9 mouse cellular contexts compared by ENCODE assay signal in genomic region chr16:45094136-45094756, GRCm38 (mm10). TPM values are rescaled to one million over a fixed set of nuclear protein-coding genes. Genes with fewer than 3 reads are reported as not detected.
DNase-seq lines count a peak whose midpoint lies in the region; ATAC-seq and TF ChIP-seq lines count a peak whose summit lies in the region.
"Had no signal": no experiment of that assay in that cellular context is flagged by ENCODE, and none has a peak within 500 bp of the region (broad histone marks: within the 10 kb centered on the region; RNA-seq: fewer than 3 reads in every experiment).

No protein-coding gene starts in this region.

- no peaks in the 10 kb centered on the region; the same call in 1 of the 2 replicates for H3K4me1 ChIP-seq in spleen, adult 2 months (ENCODE audit: control insufficient read depth, insufficient read depth, insufficient read length)
- peaks cover 59% of the 10 kb centered on the region for H3K4me1 ChIP-seq in limb, embryonic 12.5 days (replicated peaks)
- peaks cover 27% of the 10 kb centered on the region for H3K4me1 ChIP-seq in neural tube, embryonic 15.5 days

- DNase-seq in spleen, adult 2 months (ENCODE audit: low read depth in 1 of 2, low spot score in 2 of 2) = no peak
- no peak for DNase-seq in spleen, postnatal 36 days (ENCODE audit: low spot score in 2 of 2)
- peak; percentile 23 for DNase-seq in forelimb bud, embryonic 11.5 days (ENCODE audit: low read depth, low spot score)
- no peak for DNase-seq in frontal cortex, postnatal 25 days (ENCODE audit: low spot score in 2 of 2)
- DNase-seq in urinary bladder, adult 18-20 months (ENCODE audit: low spot score in 2 of 2) = no peak
- no peak for DNase-seq in cerebellum, postnatal 4 days (ENCODE audit: low spot score in 2 of 2)

- peak overlapping the region; percentile 77 for H3K4me2 ChIP-seq in limb, embryonic 12.5 days
- H3K4me2 ChIP-seq in neural tube, embryonic 15.5 days = peak overlapping the region; percentile 61

- no peak overlapping the region for H3K27ac ChIP-seq in spleen, adult 2 months (ENCODE audit: insufficient read depth, low read length)
- H3K27ac ChIP-seq in limb, embryonic 12.5 days = peak overlapping the region; percentile 87
- 0 out of 2 replicates have a peak overlapping the region, but pooled peaks have one; percentile 54 for H3K27ac ChIP-seq in neural tube, embryonic 15.5 days (replicated peaks)

- TF ChIP-seq POLR2A in spleen, adult 2 months (IDR thresholded peaks at IDR 0.05; ENCODE audit: low read depth, low read length) = no peak

- no peaks in the 10 kb centered on the region for H3K9me3 ChIP-seq in limb, embryonic 12.5 days
- no peaks in the 10 kb centered on the region for H3K9me3 ChIP-seq in neural tube, embryonic 15.5 days (replicated peaks)
- H3K9me3 ChIP-seq: megakaryocyte, embryonic 14.5 days had no signal

- H3K27me3 ChIP-seq in spleen, adult 2 months (ENCODE audit: control insufficient read depth, insufficient read depth, low read length) = no peaks in the 10 kb centered on the region
- no peaks in the 10 kb centered on the region for H3K27me3 ChIP-seq in limb, embryonic 12.5 days
- H3K27me3 ChIP-seq in neural tube, embryonic 15.5 days (replicated peaks) = no peaks in the 10 kb centered on the region

- 19% methylated on average over 9 of the region's 9 CpGs for WGBS in spleen, adult 2 months
- 2% methylated on average over 9 of the region's 9 CpGs for WGBS in limb, embryonic 12.5 days
- 9% methylated on average over 9 of the region's 9 CpGs for WGBS in neural tube, embryonic 15.5 days

- ATAC-seq in limb, embryonic 12.5 days (ENCODE audit: insufficient number of reproducible peaks, insufficient read depth, low FRiP score, low TSS enrichment, low read depth) = no peak
- peak; percentile 66 for ATAC-seq in neural tube, embryonic 15.5 days (ENCODE audit: low FRiP score)

- H3K4me3 ChIP-seq in spleen, adult 2 months (ENCODE audit: extremely low read depth, insufficient read depth, insufficient read length) = peak overlapping the region; percentile 0; the same call in 1 of the 2 replicates
- peak overlapping the region; percentile 55 for H3K4me3 ChIP-seq in limb, embryonic 12.5 days (replicated peaks)
- H3K4me3 ChIP-seq in neural tube, embryonic 15.5 days (replicated peaks) = peak overlapping the region; percentile 40
- H3K4me3 ChIP-seq: megakaryocyte, embryonic 14.5 days had no signal

- H3K36me3 ChIP-seq in spleen, adult 2 months (ENCODE audit: control insufficient read depth, insufficient read depth, low read length) = no peaks in the 10 kb centered on the region
- no peaks in the 10 kb centered on the region for H3K36me3 ChIP-seq in limb, embryonic 12.5 days
- no peaks in the 10 kb centered on the region for H3K36me3 ChIP-seq in neural tube, embryonic 15.5 days

- TF ChIP-seq CTCF in spleen, adult 2 months (IDR thresholded peaks at IDR 0.05; ENCODE audit: extremely low read depth, insufficient read depth, insufficient read length, insufficient replicate concordance) = no peak

- H3K9ac ChIP-seq in limb, embryonic 12.5 days (replicated peaks) = peak overlapping the region; percentile 74
- peak overlapping the region; percentile 50 for H3K9ac ChIP-seq in neural tube, embryonic 15.5 days (replicated peaks)

RNA-seq across cellular contexts. Expression of gene Ccdc80, which starts 1.0 kb away (rescaled TPM):
- polyA plus RNA-seq in spleen, adult 2 months (2012; rRNA removed) = 10.5 and 11.3 TPM in 2 replicates
- polyA plus RNA-seq in limb, embryonic 12.5 days (2016; fragmentation: Nextera tagmentation; extraction: Ambion mirVana) = 49.4 and 51.1 TPM in 2 replicates
- 23.3 and 38.8 TPM in 2 replicates for polyA plus RNA-seq in neural tube, embryonic 15.5 days (2015; fragmentation: Nextera tagmentation; extraction: Ambion mirVana)

Comparison
In these comparisons a context has a peak if more than half of its experiments do, and no peak if none do; other contexts are left out.
1. H3K4me3 ChIP-seq: peak in every context shown above with its lines; median percentile 55 in limb, embryonic 12.5 days; 40 in neural tube, embryonic 15.5 days; 0 in spleen, adult 2 months.